ENCODE assay signal across 10 mouse cellular contexts in genomic region chr5:149037729-149038128, GRCm38 (mm10). TPM values are rescaled to one million over a fixed set of nuclear protein-coding genes. Genes with fewer than 3 reads are reported as not detected.
DNase-seq lines count a peak whose midpoint lies in the region; ATAC-seq and TF ChIP-seq lines count a peak whose summit lies in the region.
"Had no signal": no experiment of that assay in that cellular context is flagged by ENCODE, and none has a peak within 500 bp of the region (broad histone marks: within the 10 kb centered on the region; RNA-seq: fewer than 3 reads in every experiment).

No protein-coding gene starts in this region.

- WGBS in heart, adult 2 months = 19% methylated on average over 10 of the region's 10 CpGs
- 34% methylated on average over 10 of the region's 10 CpGs for WGBS in heart, embryonic 11.5 days (ENCODE audit: insufficient replicate concordance)

- intact Hi-C loops in heart, adult 2 months (cut with DNase I) = no loop called here

- ATAC-seq in heart, embryonic 11.5 days (replicated peaks; ENCODE audit: insufficient number of reproducible peaks, low FRiP score, low TSS enrichment) = no peak

- H3K36me3 ChIP-seq in heart, adult 2 months (ENCODE audit: control insufficient read depth, insufficient read depth, low read length) = no peaks in the 10 kb centered on the region
- no peaks in the 10 kb centered on the region for H3K36me3 ChIP-seq in heart, embryonic 11.5 days (ENCODE audit: control insufficient read depth, insufficient read depth, low read length)

- peak; percentile 72 to 73 for DNase-seq in heart, adult 2 months
- peak; percentile 36 for DNase-seq in urinary bladder, postnatal 14 days (ENCODE audit: low spot score)
- no peak for DNase-seq in urinary bladder, adult 18-20 months (ENCODE audit: low spot score in 2 of 2)
- DNase-seq in kidney, postnatal 14 days = peak; percentile 86
- no peak for DNase-seq in embryo, embryonic 11 days
- DNase-seq in cerebellum, adult 11-12 months = no peak
- no peak for DNase-seq in Muller cell, postnatal 12 days (ENCODE audit: inconsistent ontology term)
- DNase-seq: thymus, postnatal 14 days had no signal

- H3K4me2 ChIP-seq in heart, embryonic 11.5 days = no peak overlapping the region

- TF ChIP-seq POLR2A in heart, adult 2 months (IDR thresholded peaks at IDR 0.05; ENCODE audit: insufficient read depth, low read depth, low read length) = no peak

- no peak overlapping the region for H3K27ac ChIP-seq in heart, adult 2 months
- no peak overlapping the region for H3K27ac ChIP-seq in heart, embryonic 11.5 days (ENCODE audit: low read depth, low read length)

- no peaks in the 10 kb centered on the region for H3K27me3 ChIP-seq in heart, adult 2 months (ENCODE audit: control insufficient read depth, insufficient read depth, low read length)
- H3K27me3 ChIP-seq in heart, embryonic 11.5 days (ENCODE audit: control insufficient read depth, insufficient read depth, low read length) = no peaks in the 10 kb centered on the region

- no peak overlapping the region for H3K4me3 ChIP-seq in heart, adult 2 months
- no peak overlapping the region for H3K4me3 ChIP-seq in heart, embryonic 11.5 days (ENCODE audit: low read depth, low read length)

- peaks cover 11% of the 10 kb centered on the region for H3K9me3 ChIP-seq in heart, embryonic 11.5 days (replicated peaks; ENCODE audit: control insufficient read depth, low read length)

- no peak for TF ChIP-seq CTCF in heart, adult 2 months (IDR thresholded peaks at IDR 0.05)

- H3K4me1 ChIP-seq in heart, adult 2 months (ENCODE audit: control insufficient read depth, insufficient read depth, low read length) = no peaks in the 10 kb centered on the region
- no peaks in the 10 kb centered on the region for H3K4me1 ChIP-seq in heart, embryonic 11.5 days (ENCODE audit: control insufficient read depth, insufficient read depth, low read length)

- H3K9ac ChIP-seq in heart, adult 2 months (ENCODE audit: low read depth, low read length) = no peak overlapping the region
- no peak overlapping the region for H3K9ac ChIP-seq in heart, embryonic 11.5 days (ENCODE audit: low read depth, low read length)

- no peaks in the 10 kb centered on the region for H3K79me2 ChIP-seq in heart, adult 2 months (replicated peaks; ENCODE audit: control insufficient read depth, insufficient read depth, low read length)

- TF ChIP-seq EP300 in heart, adult 2 months (IDR thresholded peaks at IDR 0.05; ENCODE audit: insufficient read depth, low read depth, low read length) = no peak

RNA-seq across cellular contexts. Expression of gene Gm42791, which starts 42.8 kb away (rescaled TPM):
- 1 to 10 TPM; 5.7 to 5.9 TPM for total RNA-seq in heart, adult 2 months (2021)
- not detected in 2 replicates for polyA plus RNA-seq in heart, adult 2 months (2012; rRNA removed)
- polyA plus RNA-seq in heart, embryonic 11.5 days (2014; fragmentation: Nextera tagmentation; extraction: Ambion mirVana) = 2.5 TPM in 1 of 2 replicates, not detected in the other
- polyA plus RNA-seq: hindbrain, embryonic 11.5 days had no signal

Comparison
In these comparisons a context has a peak if more than half of its experiments do, and no peak if none do; other contexts are left out.
1. DNase-seq: peak in heart, adult 2 months (2 of 2), urinary bladder, postnatal 14 days (single experiment) and kidney, postnatal 14 days (single experiment); none in urinary bladder, adult 18-20 months (0 of 2), embryo, embryonic 11 days (single experiment), cerebellum, adult 11-12 months (single experiment) and Muller cell, postnatal 12 days (single experiment).